Mouse (Mus musculus): ENCODE measurements around the gene Atp2a2.
A peak's percentile ranks its signal among the peaks of the same experiment; 100 is the strongest.

Gene Atp2a2

GRCm38 (mm10) chr5:122519043-122519660, 17.1 kb upstream of the Atp2a2 start:
- DNase-seq (ENCODE audit: low read depth, low spot score), result no peak

- DNase-seq (ENCODE audit: low read depth, low spot score), result no peak
Measured at GRCm38 (mm10) chr5:122518247-122518646, 16.2 kb upstream of the Atp2a2 start.

- no peak for DNase-seq (ENCODE audit: low read depth, low spot score)
Measured at GRCm38 (mm10) chr5:122516901-122517300, 14.9 kb upstream of the Atp2a2 start.

- DNase-seq (ENCODE audit: low read depth, low spot score), result no peak
Measured at GRCm38 (mm10) chr5:122516029-122516730, 14.2 kb upstream of the Atp2a2 start.

- DNase-seq (ENCODE audit: low read depth, low spot score), result no peak
Measured at GRCm38 (mm10) chr5:122514127-122514521, 12.1 kb upstream of the Atp2a2 start.

GRCm38 (mm10) chr5:122513421-122514126, 11.5 kb upstream of the Atp2a2 start:
- DNase-seq (ENCODE audit: low read depth, low spot score), result no peak

- DNase-seq (ENCODE audit: low read depth, low spot score), result no peak
Measured at GRCm38 (mm10) chr5:122512011-122512410, 10.0 kb upstream of the Atp2a2 start.

- no peak for DNase-seq (ENCODE audit: low read depth, low spot score)
Measured at GRCm38 (mm10) chr5:122511405-122511804, 9.4 kb upstream of the Atp2a2 start.

- DNase-seq (ENCODE audit: low read depth, low spot score), result no peak
Measured at GRCm38 (mm10) chr5:122510651-122511157, 8.7 kb upstream of the Atp2a2 start.

- DNase-seq (ENCODE audit: low read depth, low spot score), result no peak
Measured at GRCm38 (mm10) chr5:122509608-122510007, 7.6 kb upstream of the Atp2a2 start.

- no peak for DNase-seq (ENCODE audit: low read depth, low spot score)
Measured at GRCm38 (mm10) chr5:122508861-122509306, 6.9 kb upstream of the Atp2a2 start.

- no peak for DNase-seq (ENCODE audit: low read depth, low spot score)
Measured at GRCm38 (mm10) chr5:122507396-122507795, 5.4 kb upstream of the Atp2a2 start.

- DNase-seq (ENCODE audit: low read depth, low spot score), result no peak
Measured at GRCm38 (mm10) chr5:122506462-122506861, 4.4 kb upstream of the Atp2a2 start.

- DNase-seq (ENCODE audit: low read depth, low spot score), result no peak
Measured at GRCm38 (mm10) chr5:122505554-122505953, 3.5 kb upstream of the Atp2a2 start.

GRCm38 (mm10) chr5:122503760-122504119, 1.7 kb upstream of the Atp2a2 start:
- DNase-seq (ENCODE audit: low read depth, low spot score), result no peak

- no peak for DNase-seq (ENCODE audit: low read depth, low spot score)
Measured at GRCm38 (mm10) chr5:122503015-122503759, 1.2 kb upstream of the Atp2a2 start.

- peak; percentile 52 for DNase-seq (ENCODE audit: low read depth, low spot score)
Measured at GRCm38 (mm10) chr5:122501101-122502076, 636 bp downstream of the Atp2a2 start.

GRCm38 (mm10) chr5:122500563-122500962, 1.5 kb downstream of the Atp2a2 start:
- DNase-seq (ENCODE audit: low read depth, low spot score), result no peak

- DNase-seq (ENCODE audit: low read depth, low spot score), result no peak
Measured at GRCm38 (mm10) chr5:122500141-122500540, 1.9 kb downstream of the Atp2a2 start.

GRCm38 (mm10) chr5:122498046-122498445, 4.0 kb downstream of the Atp2a2 start:
- no peak for DNase-seq (ENCODE audit: low read depth, low spot score)

GRCm38 (mm10) chr5:122496990-122497389, 5.0 kb downstream of the Atp2a2 start:
- no peak for DNase-seq (ENCODE audit: low read depth, low spot score)
